Mouse (Mus musculus) adipocyte (in vitro differentiated cells): Measurements from ENCODE around the gene Zfp821.
A peak's percentile ranks its signal among the peaks of the same experiment; 100 is the strongest.
"Not testable (repeated sequence)": the region's sequence is repeated elsewhere in the genome, so short reads cannot be mapped to it uniquely, and the experiment has no call there.

Experiments used
- DNase-seq: peaks from one replicate; pipeline ENCODE4 v3.0.0-alpha.2; 2016; ENCODE audit warnings: low spot score

The Zfp821 gene

GRCm38 (mm10) chr8:109712521-109712920 is 7.2 kb downstream of the Zfp821 start:
- DNase-seq: no peak

- DNase-seq: no peak
These were observed 9.6 kb downstream of the Zfp821 start for GRCm38 (mm10) chr8:109714961-109715360.

GRCm38 (mm10) chr8:109725106-109725505 is 19.8 kb downstream of the Zfp821 start:
- no peak for DNase-seq

GRCm38 (mm10) chr8:109731012-109731411 is 25.7 kb downstream of the Zfp821 start:
- DNase-seq: no peak

- DNase-seq: no peak
These were observed 28.7 kb downstream of the Zfp821 start for GRCm38 (mm10) chr8:109734018-109734417.

GRCm38 (mm10) chr8:109736819-109737218 is 31.5 kb downstream of the Zfp821 start:
- peak; percentile 25 for DNase-seq

- DNase-seq: peak; percentile 85
These were observed 32.1 kb downstream of the Zfp821 start, which contains the start of gene Atxn1l for GRCm38 (mm10) chr8:109737237-109738048. Atxn1l (minus strand) TSS chr8:109737739.

GRCm38 (mm10) chr8:109738049-109738380 is 32.7 kb downstream of the Zfp821 start:
- no peak for DNase-seq

- no peak for DNase-seq
These were observed 42.3 kb downstream of the Zfp821 start for GRCm38 (mm10) chr8:109747468-109748199.

- peak; percentile 52 for DNase-seq
These were observed 44.9 kb downstream of the Zfp821 start for GRCm38 (mm10) chr8:109750274-109750673.

- DNase-seq: peak; percentile 17
These were observed 45.4 kb downstream of the Zfp821 start for GRCm38 (mm10) chr8:109750699-109751098.

- no peak for DNase-seq
These were observed 46.6 kb downstream of the Zfp821 start for GRCm38 (mm10) chr8:109751731-109752485.

- DNase-seq: no peak
These were observed 49.4 kb downstream of the Zfp821 start for GRCm38 (mm10) chr8:109754696-109755095.

- not testable (repeated sequence) for DNase-seq
These were observed 50.2 kb downstream of the Zfp821 start for GRCm38 (mm10) chr8:109755554-109755953.

- no peak for DNase-seq
These were observed 51.5 kb downstream of the Zfp821 start for GRCm38 (mm10) chr8:109756849-109757248.

GRCm38 (mm10) chr8:109759426-109759825 is 54.1 kb downstream of the Zfp821 start:
- no peak for DNase-seq

GRCm38 (mm10) chr8:109760221-109760620 is 54.9 kb downstream of the Zfp821 start:
- DNase-seq: peak; percentile 92

GRCm38 (mm10) chr8:109764031-109764430 is 58.7 kb downstream of the Zfp821 start:
- DNase-seq: no peak

GRCm38 (mm10) chr8:109766081-109766480 is 60.7 kb downstream of the Zfp821 start:
- no peak for DNase-seq

GRCm38 (mm10) chr8:109773154-109773553 is 67.8 kb downstream of the Zfp821 start:
- no peak for DNase-seq
